Mouse (Mus musculus): ENCODE measurements around the gene Vmn1r13.
"Not testable (repeated sequence)": the region's sequence is repeated elsewhere in the genome, so short reads cannot be mapped to it uniquely, and the experiment has no call there.

GRCm38 (mm10) chr6:57190016-57190415 lies 13.1 kb upstream of the Vmn1r13 start:
- TF ChIP-seq CTCF (IDR thresholded peaks at IDR 0.05; ENCODE audit: low read depth, low read length); POLR2A (IDR thresholded peaks at IDR 0.05; ENCODE audit: extremely low read depth, insufficient read depth, low read length): not testable (repeated sequence)
